Mouse (Mus musculus) liver, adult 2 months (tissue): ENCODE results near the gene Nfkbie.

Experiments used
- CTCF ChIP-seq: fragments of 200-500 bp; IDR thresholded peaks from 2 replicates; pipeline ENCODE4 v1.5.1; 2011; ENCODE audit warnings: low read depth, low read length, control low read depth
- POLR2A ChIP-seq: fragments of 200-500 bp; IDR thresholded peaks from 2 replicates; pipeline ENCODE4 v1.6.1; 2011; ENCODE audit warnings: low read length, control low read depth; ENCODE audit not compliant: insufficient read depth; ENCODE audit errors: extremely low read depth

DNA sequence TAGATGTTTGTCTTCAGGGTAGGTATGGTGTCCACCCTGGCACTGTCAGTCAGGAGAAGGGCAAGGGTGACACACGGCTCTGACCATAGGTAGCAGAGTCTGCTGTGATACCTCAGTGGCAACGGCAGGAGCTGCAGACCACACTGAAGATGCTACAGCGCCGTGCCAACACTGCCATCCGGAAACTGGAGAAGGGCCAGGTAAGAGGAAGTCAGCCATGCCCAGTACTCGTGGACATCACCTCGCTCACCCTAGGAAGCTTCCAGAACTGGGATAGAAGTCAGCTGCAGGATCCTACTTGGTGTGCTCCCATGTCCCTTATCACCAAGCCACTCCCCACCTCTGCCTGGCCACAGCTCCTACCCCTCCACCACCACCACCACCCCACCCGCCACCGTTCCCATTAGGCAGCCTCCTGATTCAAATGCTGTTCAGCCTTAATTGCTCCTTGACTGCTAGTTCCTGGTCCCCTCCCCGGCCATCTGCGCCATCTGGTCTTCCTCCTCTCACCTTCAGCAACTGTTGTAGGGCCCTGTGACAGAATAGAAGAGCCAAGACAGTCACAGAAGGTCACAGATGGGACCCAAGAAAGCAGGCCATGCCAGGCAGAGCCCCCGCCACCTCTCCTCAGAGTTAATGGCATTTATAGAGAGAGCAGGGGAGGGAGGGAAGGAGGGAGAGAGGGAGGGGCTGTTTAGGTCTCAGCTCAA is 36.6 kb upstream of the Nfkbie start:
- TF ChIP-seq CTCF (no peak), POLR2A (no peak)
